Mouse (Mus musculus) E14TG2a.4 (cell line): Measurements from ENCODE around the gene Abr.

Source experiments
- CTCF ChIP-seq: conservative IDR thresholded peaks from 2 replicates; pipeline ENCODE4 v1.5.1; 2014; ENCODE audit warnings: low read length
- NANOG ChIP-seq: IDR thresholded peaks from 2 replicates; pipeline ENCODE4 v1.6.1; 2014; ENCODE audit warnings: borderline replicate concordance, low read length, mixed read lengths
- POU5F1 ChIP-seq: IDR thresholded peaks from 2 replicates; pipeline ENCODE4 v1.6.1; 2014; ENCODE audit warnings: low read length, borderline replicate concordance

- no peak for TF ChIP-seq POU5F1
- no peak for TF ChIP-seq CTCF
- TF ChIP-seq NANOG: no peak
These were observed 6.5 kb upstream of the Abr start for GRCm38 (mm10) chr11:76628613-76629012.
